Mouse (Mus musculus): ENCODE measurements at regions not wholly inside any gene's neighbourhood (a gene's known extent, or its start where the extent isn't known, plus 50 kb on each side); places are given as distances from the start of the nearest gene placed in this dataset.
"Not testable (repeated sequence)": the region's sequence is repeated elsewhere in the genome, so short reads cannot be mapped to it uniquely, and the experiment has no call there.

DNA sequence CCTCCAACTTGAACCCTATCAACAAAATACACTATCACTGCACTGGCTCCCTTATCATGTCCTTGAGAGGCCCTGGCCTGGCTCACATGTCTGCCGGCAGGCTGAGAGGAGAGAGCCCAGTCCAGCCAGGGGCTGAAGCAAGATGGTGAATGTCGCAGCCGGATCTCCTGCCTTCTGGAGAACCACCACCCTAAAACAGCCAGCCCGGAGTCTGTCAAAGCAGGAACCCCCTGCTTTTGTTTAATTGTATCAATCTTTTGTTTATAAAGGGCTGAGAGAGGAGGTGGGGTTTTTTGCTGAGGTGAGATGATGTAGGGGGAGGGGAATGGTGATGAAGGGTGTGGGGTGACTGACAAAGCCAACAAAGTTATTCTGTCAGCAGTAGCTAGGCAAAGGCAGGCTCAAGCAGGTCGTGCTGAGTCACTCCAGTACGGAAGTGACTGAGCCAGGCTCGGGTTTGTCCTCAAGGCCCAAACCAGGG is 269.2 kb downstream of the Gxylt1 start:
- ATAC-seq (no peak), DNase-seq (ENCODE audit: low spot score) (no peak)
- Histone ChIP-seq H3K4me3 (ENCODE audit: low read depth, low read length) (no peak overlapping the region), H3K9me3 (replicated peaks; ENCODE audit: control insufficient read depth, low read length) (no peaks in the 10 kb centered on the region), H3K4me1 (ENCODE audit: control insufficient read depth, insufficient read depth, low read length) (peaks cover 12% of the 10 kb centered on the region), H3K27ac (ENCODE audit: low read depth, low read length) (no peak overlapping the region), H3K36me3 (ENCODE audit: control insufficient read depth, insufficient read depth, low read length) (no peaks in the 10 kb centered on the region), H3K9ac (ENCODE audit: low read length) (no peak overlapping the region), H3K4me2 (ENCODE audit: low read length) (no peak overlapping the region), H3K27me3 (replicated peaks; ENCODE audit: control insufficient read depth, insufficient read depth, low read length) (no peaks in the 10 kb centered on the region)
- WGBS = 53% methylated on average over 7 of the region's 7 CpGs

DNA sequence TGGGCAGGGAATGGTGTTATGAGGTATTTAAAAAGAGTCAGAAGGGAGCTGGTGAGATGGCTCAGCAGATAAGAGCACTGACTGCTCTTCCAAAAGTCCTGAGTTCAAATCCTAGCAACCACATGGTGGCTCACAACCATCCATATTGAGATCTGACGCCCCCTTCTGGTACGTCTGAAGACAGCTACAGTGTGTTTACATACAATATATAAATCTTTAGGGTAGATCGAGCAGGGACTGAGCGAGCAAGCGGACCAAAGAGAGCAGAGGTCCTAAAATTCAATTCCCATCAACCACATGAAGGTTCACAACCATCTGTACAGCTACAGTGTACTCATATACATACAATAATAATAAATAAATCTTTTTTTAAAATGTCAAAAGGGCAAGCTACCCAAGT is 269.8 kb downstream of the Gxylt1 start:
- H3K9ac ChIP-seq (ENCODE audit: low read length); H3K27ac ChIP-seq (ENCODE audit: low read depth, low read length); H3K4me2 ChIP-seq (ENCODE audit: low read length); H3K4me3 ChIP-seq (ENCODE audit: low read depth, low read length); H3K36me3 ChIP-seq (ENCODE audit: control insufficient read depth, insufficient read depth, low read length); DNase-seq (ENCODE audit: low spot score); H3K27me3 ChIP-seq (replicated peaks; ENCODE audit: control insufficient read depth, insufficient read depth, low read length); H3K9me3 ChIP-seq (replicated peaks; ENCODE audit: control insufficient read depth, low read length); ATAC-seq: not testable (repeated sequence)
- 89% methylated on average over 5 of the region's 5 CpGs for WGBS
- peaks cover 12% of the 10 kb centered on the region for H3K4me1 ChIP-seq (ENCODE audit: control insufficient read depth, insufficient read depth, low read length)

DNA sequence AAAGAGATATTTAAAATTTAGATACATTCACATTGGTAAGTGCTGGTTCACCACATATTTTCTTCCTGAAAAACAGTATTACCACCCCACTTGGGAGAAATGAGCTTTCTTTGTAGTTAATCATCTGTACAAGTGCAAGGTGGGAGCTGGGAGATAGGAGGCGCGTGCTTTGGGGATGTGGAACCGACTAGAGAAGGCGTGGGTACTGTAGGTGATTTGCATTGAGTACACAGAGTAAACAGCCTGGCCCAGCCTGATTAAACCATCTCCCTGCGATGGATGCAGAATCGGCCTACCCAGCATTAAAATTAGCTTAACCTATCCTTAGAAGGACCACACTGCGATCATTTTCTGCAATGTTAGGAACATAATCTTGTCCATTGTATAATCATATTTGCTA is 270.4 kb downstream of the Gxylt1 start:
- WGBS = 90% methylated on average over 7 of the region's 7 CpGs
- ATAC-seq (no peak), DNase-seq (ENCODE audit: low spot score) (no peak)

DNA sequence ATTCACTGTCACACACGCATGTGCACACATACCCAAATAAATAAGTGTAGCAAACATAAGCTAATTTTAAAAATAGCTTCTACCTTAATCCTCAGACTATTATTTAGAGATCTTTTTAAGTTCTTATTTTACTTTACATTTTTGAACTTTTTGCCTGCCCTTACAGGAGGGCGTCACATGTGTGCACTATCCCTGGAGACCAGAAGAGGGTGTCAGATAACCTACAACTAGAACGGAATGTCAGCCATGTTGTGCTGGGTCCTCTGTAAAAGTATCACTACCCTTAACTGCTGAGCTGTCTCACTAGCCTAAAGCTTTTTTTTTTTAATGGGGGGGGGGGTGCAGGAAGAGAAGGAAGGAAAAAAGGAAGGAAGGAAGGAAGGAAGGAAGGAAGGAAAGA is 271.7 kb downstream of the Gxylt1 start:
- H3K4me1 ChIP-seq (ENCODE audit: control insufficient read depth, insufficient read depth, low read length) = peaks cover 12% of the 10 kb centered on the region
- ATAC-seq = no peak
- DNase-seq (ENCODE audit: low spot score) = no peak
- H3K9me3 ChIP-seq (replicated peaks; ENCODE audit: control insufficient read depth, low read length) = no peaks in the 10 kb centered on the region
- H3K4me2 ChIP-seq (ENCODE audit: low read length) = no peak overlapping the region
- 83% methylated on average over 3 of the region's 3 CpGs for WGBS
- H3K9ac ChIP-seq (ENCODE audit: low read length) = no peak overlapping the region
- H3K27ac ChIP-seq (ENCODE audit: low read depth, low read length) = no peak overlapping the region
- no peaks in the 10 kb centered on the region for H3K27me3 ChIP-seq (replicated peaks; ENCODE audit: control insufficient read depth, insufficient read depth, low read length)
- H3K36me3 ChIP-seq (ENCODE audit: control insufficient read depth, insufficient read depth, low read length) = no peaks in the 10 kb centered on the region
- H3K4me3 ChIP-seq (ENCODE audit: low read depth, low read length) = no peak overlapping the region

More for the DNA sequence above, 270.4 kb downstream of the Gxylt1 start:
- no peak overlapping the region for H3K9ac ChIP-seq (ENCODE audit: low read length)
- no peak overlapping the region for H3K4me2 ChIP-seq (ENCODE audit: low read length)
- no peaks in the 10 kb centered on the region for H3K27me3 ChIP-seq (replicated peaks; ENCODE audit: control insufficient read depth, insufficient read depth, low read length)
- H3K9me3 ChIP-seq (replicated peaks; ENCODE audit: control insufficient read depth, low read length) = no peaks in the 10 kb centered on the region
- peaks cover 12% of the 10 kb centered on the region for H3K4me1 ChIP-seq (ENCODE audit: control insufficient read depth, insufficient read depth, low read length)
- H3K36me3 ChIP-seq (ENCODE audit: control insufficient read depth, insufficient read depth, low read length) = no peaks in the 10 kb centered on the region
- no peak overlapping the region for H3K4me3 ChIP-seq (ENCODE audit: low read depth, low read length)
- H3K27ac ChIP-seq (ENCODE audit: low read depth, low read length) = no peak overlapping the region

DNA sequence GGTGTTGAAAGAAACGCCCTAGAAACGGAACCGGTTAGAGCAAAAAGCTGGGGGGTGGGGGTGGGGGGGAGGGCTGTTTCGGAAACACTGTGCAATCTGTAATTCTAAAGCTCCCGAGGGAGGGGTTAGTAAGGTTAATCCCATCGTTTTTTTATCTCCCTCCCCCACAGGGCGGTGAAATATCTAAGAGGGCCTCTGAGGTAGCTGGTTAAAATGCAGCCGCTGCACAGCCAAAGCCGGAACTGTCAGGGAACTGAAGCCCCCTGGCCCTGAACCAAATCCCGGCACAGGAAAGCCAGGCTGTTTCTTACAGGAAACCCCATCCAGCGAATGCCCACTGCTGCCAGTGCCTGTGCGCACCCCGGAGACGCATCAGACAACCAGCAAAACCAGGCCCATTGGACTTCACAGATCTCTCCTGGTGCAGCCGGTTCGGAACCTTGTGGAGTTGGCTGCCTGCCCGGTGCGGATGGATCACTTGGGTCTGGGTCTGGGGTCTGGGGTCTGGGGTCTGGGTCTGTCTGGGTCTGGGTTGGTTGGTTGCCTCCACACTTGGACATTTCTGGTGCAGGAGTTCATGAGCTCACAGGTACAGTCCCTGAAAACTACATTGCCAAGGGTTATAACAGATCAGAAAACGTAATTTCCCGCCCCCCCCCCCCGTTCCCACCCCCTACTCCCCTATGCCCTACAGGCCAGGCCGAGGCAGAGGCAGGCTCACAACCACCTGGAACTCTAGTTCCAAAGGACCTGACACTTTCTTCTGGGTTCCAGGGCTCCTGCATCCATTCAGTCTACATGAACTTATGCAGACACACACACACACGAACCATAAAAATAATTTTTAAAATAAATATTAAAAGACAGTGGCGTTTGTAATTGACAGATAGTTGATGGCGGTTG is 272.7 kb downstream of the Gxylt1 start:
- Histone ChIP-seq H3K9ac (ENCODE audit: low read length) (peak overlapping the region; percentile 42; the same call in 1 of the 2 replicates), H3K4me1 (ENCODE audit: control insufficient read depth, insufficient read depth, low read length) (peaks cover 12% of the 10 kb centered on the region), H3K4me2 (ENCODE audit: low read length) (peak overlapping the region; percentile 44), H3K36me3 (ENCODE audit: control insufficient read depth, insufficient read depth, low read length) (no peaks in the 10 kb centered on the region), H3K27me3 (replicated peaks; ENCODE audit: control insufficient read depth, insufficient read depth, low read length) (no peaks in the 10 kb centered on the region), H3K9me3 (replicated peaks; ENCODE audit: control insufficient read depth, low read length) (no peaks in the 10 kb centered on the region), H3K27ac (ENCODE audit: low read depth, low read length) (no peak overlapping the region), H3K4me3 (ENCODE audit: low read depth, low read length) (peak overlapping the region; percentile 16; the same call in 1 of the 2 replicates)
- 26% methylated on average over 25 of the region's 25 CpGs for WGBS
- ATAC-seq = peak; percentile 74
- DNase-seq (ENCODE audit: low spot score) = peak; percentile 82

DNA sequence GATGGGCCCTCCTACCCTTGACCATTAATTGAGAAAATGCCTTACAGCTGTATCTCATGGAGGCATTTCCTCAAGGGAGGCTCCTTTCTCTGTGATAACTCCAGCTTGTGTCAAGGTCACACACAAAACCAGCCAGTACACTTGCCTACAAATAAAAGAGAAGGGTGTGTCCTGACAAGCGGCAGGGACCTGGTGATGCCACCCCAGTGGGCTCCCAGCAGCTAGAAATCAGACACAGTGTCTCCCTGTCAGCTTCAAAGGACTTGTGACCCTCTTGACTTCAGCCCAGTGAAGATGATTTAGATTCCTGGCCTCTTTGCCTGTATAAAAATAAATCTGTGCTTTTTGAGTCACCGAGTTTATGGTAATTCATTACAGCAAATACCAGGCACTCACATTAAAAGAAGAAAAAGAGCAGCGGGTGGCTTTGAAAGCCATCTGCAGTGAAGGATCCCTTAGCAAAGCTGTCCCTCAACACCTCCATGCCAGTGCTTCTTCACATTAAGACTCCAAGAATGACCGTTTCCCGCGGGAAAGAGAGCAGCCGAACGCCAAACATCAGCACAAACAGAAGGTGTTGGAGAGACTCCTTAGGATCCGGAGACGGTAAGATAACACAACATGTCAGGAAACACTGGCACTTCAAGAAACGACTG is 273.5 kb downstream of the Gxylt1 start:
- H3K9ac ChIP-seq (ENCODE audit: low read length) = peak overlapping the region; percentile 7; the same call in 1 of the 2 replicates
- no peaks in the 10 kb centered on the region for H3K9me3 ChIP-seq (replicated peaks; ENCODE audit: control insufficient read depth, low read length)
- H3K36me3 ChIP-seq (ENCODE audit: control insufficient read depth, insufficient read depth, low read length) = no peaks in the 10 kb centered on the region
- 10% methylated on average over 11 of the region's 11 CpGs for WGBS
- H3K4me1 ChIP-seq (ENCODE audit: control insufficient read depth, insufficient read depth, low read length) = peaks cover 12% of the 10 kb centered on the region
- H3K27ac ChIP-seq (ENCODE audit: low read depth, low read length) = peak overlapping the region; percentile 40; the same call in 1 of the 2 replicates
- H3K4me2 ChIP-seq (ENCODE audit: low read length) = peak overlapping the region; percentile 44
- no peaks in the 10 kb centered on the region for H3K27me3 ChIP-seq (replicated peaks; ENCODE audit: control insufficient read depth, insufficient read depth, low read length)
- DNase-seq (ENCODE audit: low spot score) (peak; percentile 34), ATAC-seq (peak; percentile 27; the same call in 1 of the 2 replicates)
- peak overlapping the region; percentile 16; the same call in 1 of the 2 replicates for H3K4me3 ChIP-seq (ENCODE audit: low read depth, low read length)

DNA sequence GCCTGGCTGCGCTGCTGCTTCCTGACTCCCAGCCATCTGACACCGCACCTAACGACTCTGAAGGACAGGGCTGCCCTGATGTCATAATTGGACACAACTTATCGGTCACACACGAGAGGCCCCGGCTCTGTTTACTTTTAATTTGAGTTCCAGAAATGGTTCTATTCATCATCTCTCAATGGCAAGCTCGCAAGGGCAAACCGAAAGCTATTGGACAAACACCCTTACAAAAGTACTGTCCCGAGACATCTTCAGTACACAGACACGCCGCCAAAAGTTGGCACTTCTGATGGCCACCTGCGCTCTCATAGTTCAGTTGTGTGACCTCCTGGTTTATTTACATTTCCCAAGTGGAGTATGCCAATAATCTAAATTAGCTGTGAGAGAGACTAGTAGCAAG is 274.9 kb downstream of the Gxylt1 start:
- Histone ChIP-seq H3K4me1 (ENCODE audit: control insufficient read depth, insufficient read depth, low read length) (peaks cover 10% of the 10 kb centered on the region), H3K9me3 (replicated peaks; ENCODE audit: control insufficient read depth, low read length) (no peaks in the 10 kb centered on the region), H3K4me3 (ENCODE audit: low read depth, low read length) (no peak overlapping the region), H3K4me2 (ENCODE audit: low read length) (no peak overlapping the region), H3K27me3 (replicated peaks; ENCODE audit: control insufficient read depth, insufficient read depth, low read length) (no peaks in the 10 kb centered on the region), H3K9ac (ENCODE audit: low read length) (no peak overlapping the region), H3K27ac (ENCODE audit: low read depth, low read length) (no peak overlapping the region), H3K36me3 (ENCODE audit: control insufficient read depth, insufficient read depth, low read length) (no peaks in the 10 kb centered on the region)
- 53% methylated on average over 12 of the region's 12 CpGs for WGBS
- DNase-seq (ENCODE audit: low spot score) (no peak), ATAC-seq (no peak)

DNA sequence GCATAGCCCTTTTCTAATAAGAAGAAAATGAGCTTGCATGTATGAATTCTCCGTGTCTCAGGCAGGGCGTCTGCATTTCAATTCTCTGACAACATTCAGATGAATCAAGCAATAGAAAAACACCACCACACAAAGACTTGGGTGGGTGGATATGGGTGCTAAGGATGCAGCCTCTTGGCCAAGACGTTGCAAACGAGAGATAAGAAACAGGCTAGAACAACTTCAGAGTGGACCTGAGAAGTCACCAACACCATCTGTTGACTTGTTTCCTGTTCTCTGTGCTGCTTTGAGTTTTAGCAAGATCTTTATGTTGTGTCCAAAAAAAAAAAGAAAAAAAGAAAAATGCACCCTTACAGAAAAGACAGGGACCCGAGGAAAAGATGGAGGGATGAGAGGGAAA is 277.0 kb downstream of the Gxylt1 start:
- Histone ChIP-seq H3K27me3 (replicated peaks; ENCODE audit: control insufficient read depth, insufficient read depth, low read length) (no peaks in the 10 kb centered on the region), H3K27ac (ENCODE audit: low read depth, low read length) (no peak overlapping the region), H3K4me1 (ENCODE audit: control insufficient read depth, insufficient read depth, low read length) (peaks cover 10% of the 10 kb centered on the region), H3K9ac (ENCODE audit: low read length) (no peak overlapping the region), H3K4me3 (ENCODE audit: low read depth, low read length) (no peak overlapping the region), H3K9me3 (replicated peaks; ENCODE audit: control insufficient read depth, low read length) (no peaks in the 10 kb centered on the region), H3K36me3 (ENCODE audit: control insufficient read depth, insufficient read depth, low read length) (no peaks in the 10 kb centered on the region), H3K4me2 (ENCODE audit: low read length) (no peak overlapping the region)
- ATAC-seq = no peak
- no peak for DNase-seq (ENCODE audit: low spot score)
- WGBS = 88% methylated on average over 5 of the region's 5 CpGs

All from forebrain, embryonic 14.5 days (tissue).